Mouse (Mus musculus) small intestine, adult 2 months (tissue): ENCODE results near the gene Ssr2.

Experiments
- CTCF ChIP-seq: fragments of 200-500 bp; IDR thresholded peaks from 2 replicates; pipeline ENCODE4 v1.5.1; 2012; ENCODE audit warnings: low read depth, mild to moderate bottlenecking, control low read depth, inconsistent platforms, low read length, moderate library complexity, mixed read lengths; ENCODE audit not compliant: insufficient replicate concordance, insufficient read length; ENCODE audit errors: extremely low read depth
- POLR2A ChIP-seq: fragments of 200-500 bp; IDR thresholded peaks from 2 replicates; pipeline ENCODE4 v1.6.1; 2012; ENCODE audit warnings: low read depth, mild to moderate bottlenecking, control low read depth, inconsistent platforms, low read length, moderate library complexity

DNA sequence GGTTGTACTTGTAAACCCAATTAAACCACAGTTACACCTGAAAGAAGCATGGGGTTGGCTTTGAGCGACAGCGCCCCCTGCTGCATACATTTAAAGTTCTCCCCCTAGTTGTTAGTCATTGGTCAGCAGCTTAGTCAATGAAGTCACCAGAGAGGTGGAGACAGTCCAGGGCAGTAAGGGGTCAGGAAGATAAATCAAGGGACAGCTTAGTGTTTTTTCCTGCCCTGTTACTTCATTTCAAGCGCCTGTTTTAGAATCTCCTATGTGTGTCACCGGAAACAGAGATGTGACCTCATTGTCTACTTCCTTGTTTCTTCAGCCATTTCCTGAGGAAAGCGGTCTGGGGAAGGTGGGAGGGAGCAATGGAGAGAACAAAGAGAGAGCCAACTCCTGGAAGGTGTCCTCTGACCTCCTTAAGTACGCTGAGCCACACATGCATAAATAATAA is 28.1 kb downstream of the Ssr2 start:
- TF ChIP-seq CTCF (peak; percentile 69; the same call in 1 of the 2 replicates), POLR2A (no peak)
